Comparison of ENCODE assay signal across 8 mouse cellular contexts in the genomic region with DNA sequence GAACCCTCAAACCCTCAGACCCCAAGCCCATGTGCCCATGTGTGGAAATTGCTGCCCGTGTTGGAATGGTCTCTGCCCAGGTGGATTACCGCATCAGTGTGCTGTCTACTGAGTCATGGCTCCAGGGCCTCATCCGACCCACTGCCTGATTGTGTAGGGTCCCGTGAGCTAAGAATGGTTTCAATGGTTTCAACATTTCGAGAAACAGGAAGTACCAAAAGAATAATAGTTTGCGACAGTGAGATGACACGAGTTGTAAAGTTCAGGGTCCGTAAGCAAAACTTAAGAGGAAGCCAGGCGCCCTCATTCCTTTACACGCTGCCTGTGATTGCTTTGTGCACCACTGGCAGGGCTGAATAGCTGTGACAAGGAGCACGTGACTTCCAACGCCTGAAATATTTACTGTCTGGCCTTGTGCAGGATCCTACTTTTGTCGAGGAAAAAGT. TPM values are rescaled to one million over a fixed set of nuclear protein-coding genes. Genes with fewer than 3 reads are reported as not detected.
DNase-seq lines count a peak whose midpoint lies in the region; ATAC-seq and TF ChIP-seq lines count a peak whose summit lies in the region.

No protein-coding gene starts in this region.

- TF ChIP-seq CTCF in gastrocnemius, adult 2 months (IDR thresholded peaks at IDR 0.05) = no peak
- TF ChIP-seq CTCF in lung, embryonic 14.5 days (IDR thresholded peaks at IDR 0.05; ENCODE audit: low read depth) = no peak

- peak overlapping the region; percentile 94 for H3K27ac ChIP-seq in gastrocnemius, adult 2 months
- H3K27ac ChIP-seq in heart, embryonic 13.5 days (replicated peaks) = peak overlapping the region; percentile 88
- peak overlapping the region; percentile 90 for H3K27ac ChIP-seq in lung, embryonic 14.5 days (ENCODE audit: low read depth)
- peak overlapping the region; percentile 79 for H3K27ac ChIP-seq in stomach, embryonic 16.5 days (ENCODE audit: low read length)

- H3K27me3 ChIP-seq in heart, embryonic 13.5 days (replicated peaks) = peaks cover 40% of the 10 kb centered on the region
- H3K27me3 ChIP-seq in lung, embryonic 14.5 days (ENCODE audit: insufficient read depth, low read length) = peaks cover 32% of the 10 kb centered on the region
- peaks cover 25% of the 10 kb centered on the region for H3K27me3 ChIP-seq in stomach, embryonic 16.5 days (ENCODE audit: control insufficient read depth, insufficient read depth, low read length)

- no peaks in the 10 kb centered on the region for H3K9me3 ChIP-seq in heart, embryonic 13.5 days
- no peaks in the 10 kb centered on the region for H3K9me3 ChIP-seq in lung, embryonic 14.5 days (ENCODE audit: low read depth, low read length)
- H3K9me3 ChIP-seq in stomach, embryonic 16.5 days (replicated peaks; ENCODE audit: control insufficient read depth, low read length) = no peaks in the 10 kb centered on the region

- peak overlapping the region; percentile 65; the same call in 1 of the 2 replicates for H3K9ac ChIP-seq in heart, embryonic 13.5 days
- H3K9ac ChIP-seq in lung, embryonic 14.5 days = no peak overlapping the region
- H3K9ac ChIP-seq in stomach, embryonic 16.5 days (ENCODE audit: low read length) = no peak overlapping the region

- intact Hi-C loops in gastrocnemius, adult 2 months (cut with DNase I) = no loop called here

- no peaks in the 10 kb centered on the region for H3K36me3 ChIP-seq in heart, embryonic 13.5 days
- H3K36me3 ChIP-seq in lung, embryonic 14.5 days (ENCODE audit: insufficient read depth) = no peaks in the 10 kb centered on the region
- no peaks in the 10 kb centered on the region for H3K36me3 ChIP-seq in stomach, embryonic 16.5 days (ENCODE audit: control insufficient read depth, insufficient read depth, low read length)

- DNase-seq in gastrocnemius, adult 2 months = no peak
- DNase-seq in gastrocnemius, adult 8-10 months (ENCODE audit: low spot score in 2 of 2) = no peak
- peak; percentile 70 for DNase-seq in lung, embryonic 14.5 days
- no peak for DNase-seq in urinary bladder, postnatal 10 days (ENCODE audit: low spot score)
- no peak for DNase-seq in right cerebral cortex, postnatal 36 days (ENCODE audit: low spot score in 2 of 2)

- H3K4me2 ChIP-seq in heart, embryonic 13.5 days = peak overlapping the region; percentile 61
- H3K4me2 ChIP-seq in lung, embryonic 14.5 days = peak overlapping the region; percentile 42
- peak overlapping the region; percentile 33; the same call in 1 of the 2 replicates for H3K4me2 ChIP-seq in stomach, embryonic 16.5 days (ENCODE audit: low read depth, low read length)

- peak; percentile 68 for ATAC-seq in CD4-positive, CD25-positive, alpha-beta regulatory T cell, adult 4 months
- 0 out of 2 replicates have a peak, but pooled peaks have one; percentile 10 for ATAC-seq in heart, embryonic 13.5 days (ENCODE audit: extremely low read depth, insufficient number of reproducible peaks, low FRiP score, low TSS enrichment)
- peak; percentile 58 for ATAC-seq in lung, embryonic 14.5 days (ENCODE audit: insufficient read depth)
- peak; percentile 43; the same call in 1 of the 2 replicates for ATAC-seq in stomach, embryonic 16.5 days (ENCODE audit: insufficient read depth, low FRiP score)

- H3K4me3 ChIP-seq in gastrocnemius, adult 2 months = no peak overlapping the region
- no peak overlapping the region for H3K4me3 ChIP-seq in heart, embryonic 13.5 days
- H3K4me3 ChIP-seq in lung, embryonic 14.5 days (ENCODE audit: low read depth, low read length) = no peak overlapping the region
- no peak overlapping the region for H3K4me3 ChIP-seq in stomach, embryonic 16.5 days (replicated peaks; ENCODE audit: low read length)

- WGBS in heart, embryonic 13.5 days = 32% methylated on average over 13 of the region's 13 CpGs
- WGBS in lung, embryonic 14.5 days = 19% methylated on average over 13 of the region's 13 CpGs
- 29% methylated on average over 13 of the region's 13 CpGs for WGBS in stomach, embryonic 16.5 days

- H3K4me1 ChIP-seq in heart, embryonic 13.5 days = peaks cover 46% of the 10 kb centered on the region
- peaks cover 19% of the 10 kb centered on the region for H3K4me1 ChIP-seq in lung, embryonic 14.5 days (ENCODE audit: insufficient read depth)
- peaks cover 23% of the 10 kb centered on the region for H3K4me1 ChIP-seq in stomach, embryonic 16.5 days (ENCODE audit: control insufficient read depth, insufficient read depth, low read length)

RNA-seq across cellular contexts. Expression of a gene that starts 3.5 kb away (rescaled TPM):
- total RNA-seq in gastrocnemius, adult 2 months (2021) = 10 to 100 TPM; 33.7 to 37.5 TPM
- total RNA-seq in gastrocnemius, adult 8-10 months (2022) = 10 to 100 TPM; 24.7 to 39.3 (median 28.4) TPM
- 100 to 1,000 TPM; 131 to 138 TPM for polyA plus RNA-seq in CD4-positive, CD25-positive, alpha-beta regulatory T cell, adult 4 months (2017; shearing (Covaris generic))
- polyA plus RNA-seq in heart, embryonic 13.5 days (2015; fragmentation: Nextera tagmentation; extraction: Ambion mirVana) = 37.9 and 43.4 TPM in 2 replicates
- 59.2 and 63.9 TPM in 2 replicates for polyA plus RNA-seq in lung, embryonic 14.5 days (2014; fragmentation: Nextera tagmentation; extraction: Ambion mirVana)
- polyA plus RNA-seq in stomach, embryonic 16.5 days (2015; fragmentation: Nextera tagmentation; extraction: Ambion mirVana) = 34.9 and 38.3 TPM in 2 replicates

RNA-seq across cellular contexts. Expression of a gene that starts 26.6 kb away (rescaled TPM):
- not detected for total RNA-seq in gastrocnemius, adult 2 months (2021)
- not detected for total RNA-seq in gastrocnemius, adult 8-10 months (2022)
- under 1 TPM; 0.82 to 0.86 TPM for polyA plus RNA-seq in CD4-positive, CD25-positive, alpha-beta regulatory T cell, adult 4 months (2017; shearing (Covaris generic))
- 1.6 and 2.2 TPM in 2 replicates for polyA plus RNA-seq in heart, embryonic 13.5 days (2015; fragmentation: Nextera tagmentation; extraction: Ambion mirVana)
- 0.34 and 1.1 TPM in 2 replicates for polyA plus RNA-seq in lung, embryonic 14.5 days (2014; fragmentation: Nextera tagmentation; extraction: Ambion mirVana)
- 0.83 and 0.91 TPM in 2 replicates for polyA plus RNA-seq in stomach, embryonic 16.5 days (2015; fragmentation: Nextera tagmentation; extraction: Ambion mirVana)

RNA-seq across cellular contexts. Expression of a gene that starts 40.0 kb away (rescaled TPM):
- total RNA-seq in gastrocnemius, adult 2 months (2021) = under 1 TPM; 0.51 to 0.92 TPM
- total RNA-seq in gastrocnemius, adult 8-10 months (2022) = under 1 TPM in 3 of 4 experiments, not detected in 1; 0.44 to 0.46 (median 0.45) TPM
- polyA plus RNA-seq in CD4-positive, CD25-positive, alpha-beta regulatory T cell, adult 4 months (2017; shearing (Covaris generic)) = 1 to 10 TPM; 1.9 to 3.1 TPM
- 603 and 654 TPM in 2 replicates for polyA plus RNA-seq in heart, embryonic 13.5 days (2015; fragmentation: Nextera tagmentation; extraction: Ambion mirVana)
- 1,044 and 1,097 TPM in 2 replicates for polyA plus RNA-seq in lung, embryonic 14.5 days (2014; fragmentation: Nextera tagmentation; extraction: Ambion mirVana)
- polyA plus RNA-seq in stomach, embryonic 16.5 days (2015; fragmentation: Nextera tagmentation; extraction: Ambion mirVana) = 458 and 550 TPM in 2 replicates

RNA-seq across cellular contexts. Expression of a gene that starts 45.1 kb away (rescaled TPM):
- total RNA-seq in gastrocnemius, adult 2 months (2021) = not detected
- not detected for total RNA-seq in gastrocnemius, adult 8-10 months (2022)
- polyA plus RNA-seq in CD4-positive, CD25-positive, alpha-beta regulatory T cell, adult 4 months (2017; shearing (Covaris generic)) = under 1 TPM in 1 of 2 experiments, not detected in 1; 0.30 TPM
- not detected in 2 replicates for polyA plus RNA-seq in heart, embryonic 13.5 days (2015; fragmentation: Nextera tagmentation; extraction: Ambion mirVana)
- 0.22 and 0.33 TPM in 2 replicates for polyA plus RNA-seq in lung, embryonic 14.5 days (2014; fragmentation: Nextera tagmentation; extraction: Ambion mirVana)
- 0.27 and 0.31 TPM in 2 replicates for polyA plus RNA-seq in stomach, embryonic 16.5 days (2015; fragmentation: Nextera tagmentation; extraction: Ambion mirVana)

RNA-seq across cellular contexts. Expression of a gene that starts 52.2 kb away (rescaled TPM):
- total RNA-seq in gastrocnemius, adult 2 months (2021) = 1 to 10 TPM; 2.2 to 6.6 TPM
- total RNA-seq in gastrocnemius, adult 8-10 months (2022) = 1 to 10 TPM in 3 of 4 experiments, under 1 TPM in 1; 0.41 to 2.1 (median 1.4) TPM
- polyA plus RNA-seq in CD4-positive, CD25-positive, alpha-beta regulatory T cell, adult 4 months (2017; shearing (Covaris generic)) = 1 to 10 TPM in 1 of 2 experiments, under 1 TPM in 1; 0.77 to 1.2 TPM
- polyA plus RNA-seq in heart, embryonic 13.5 days (2015; fragmentation: Nextera tagmentation; extraction: Ambion mirVana) = 6.9 and 9.0 TPM in 2 replicates
- 18.6 and 19.3 TPM in 2 replicates for polyA plus RNA-seq in lung, embryonic 14.5 days (2014; fragmentation: Nextera tagmentation; extraction: Ambion mirVana)
- 21.7 and 24.5 TPM in 2 replicates for polyA plus RNA-seq in stomach, embryonic 16.5 days (2015; fragmentation: Nextera tagmentation; extraction: Ambion mirVana)

Comparison
In these comparisons a context has a peak if more than half of its experiments do, and no peak if none do; other contexts are left out.
1. ATAC-seq: peak in every context shown above with its lines; median percentile 68 in CD4-positive, CD25-positive, alpha-beta regulatory T cell, adult 4 months; 58 in lung, embryonic 14.5 days; 43 in stomach, embryonic 16.5 days; 10 in heart, embryonic 13.5 days.
2. RNA of a gene that starts 40.0 kb away (polyA plus RNA-seq): 1,044 to 1,097 TPM in lung, embryonic 14.5 days, 603 to 654 TPM in heart, embryonic 13.5 days and 458 to 550 TPM in stomach, embryonic 16.5 days; 1.9 to 3.1 TPM in CD4-positive, CD25-positive, alpha-beta regulatory T cell, adult 4 months; every median in the first group is over 100 times any median in the second.
3. Peak in every context shown above with its lines, with median percentiles within 50 percentile points of each other: H3K27ac ChIP-seq and H3K4me2 ChIP-seq.